Mouse (Mus musculus) limb, embryonic 14.5 days (tissue): ENCODE data around the gene Gm21885. TPM values are rescaled to one million over a fixed set of nuclear protein-coding genes. Genes with fewer than 3 reads are reported as not detected.

Source experiments
- ATAC-seq: fragments of 200-750 bp; cut with Nextera tagmentation; 2 replicates; pipeline ENCODE4 v1.8.0; 2017; ENCODE audit warnings: low read depth, moderate number of reproducible peaks, moderate TSS enrichment; ENCODE audit not compliant: low FRiP score
- DNase-seq: peaks from one replicate; pipeline ENCODE4 v3.0.0-alpha.2; 2015; ENCODE audit warnings: low spot score
- H3K27ac ChIP-seq: fragments of 300-500 bp; sonication (generic); replicated peaks from 2 replicates; pipeline ENCODE4 v1.5.1; 2014; ENCODE audit warnings: low read depth, mild to moderate bottlenecking, low read length, moderate library complexity, mixed read lengths
- H3K27me3 ChIP-seq: fragments of 300-500 bp; sonication (generic); 2 replicates; pipeline ENCODE4 v1.6.1; 2014; ENCODE audit warnings: low read length, mixed read lengths; ENCODE audit not compliant: control insufficient read depth, insufficient read depth
- H3K36me3 ChIP-seq: fragments of 300-500 bp; sonication (generic); 2 replicates; pipeline ENCODE4 v1.6.1; 2014; ENCODE audit warnings: mild to moderate bottlenecking, low read length, moderate library complexity, mixed read lengths; ENCODE audit not compliant: control insufficient read depth, insufficient read depth
- H3K4me1 ChIP-seq: fragments of 300-500 bp; sonication (generic); 2 replicates; pipeline ENCODE4 v1.6.1; 2014; ENCODE audit warnings: antibody characterized with exemption, low read length, mixed read lengths; ENCODE audit not compliant: control insufficient read depth, insufficient read depth
- H3K4me2 ChIP-seq: fragments of 300-500 bp; sonication (generic); replicated peaks from 2 replicates; pipeline ENCODE4 v1.6.1; 2014; ENCODE audit warnings: low read depth, mild to moderate bottlenecking, low read length, moderate library complexity; ENCODE audit not compliant: severe bottlenecking
- H3K4me3 ChIP-seq: fragments of 300-500 bp; sonication (generic); replicated peaks from 2 replicates; pipeline ENCODE4 v1.5.1; 2014; ENCODE audit warnings: low read length
- H3K9ac ChIP-seq: fragments of 300-500 bp; sonication (generic); 2 replicates; pipeline ENCODE4 v1.6.1; 2014; ENCODE audit warnings: mild to moderate bottlenecking, low read depth, low read length, moderate library complexity; ENCODE audit not compliant: severe bottlenecking
- H3K9me3 ChIP-seq: fragments of 300-500 bp; sonication (generic); 2 replicates; pipeline ENCODE4 v1.6.1; 2016; ENCODE audit warnings: low read length; ENCODE audit not compliant: control insufficient read depth
- POLR2A ChIP-seq: fragments of 200-500 bp; IDR thresholded peaks from 2 replicates; pipeline ENCODE4 v1.8.0; 2012; ENCODE audit warnings: inconsistent platforms, mild to moderate bottlenecking, moderate library complexity, borderline replicate concordance; ENCODE audit not compliant: insufficient read depth, insufficient read length; ENCODE audit errors: extremely low read depth
- WGBS: fragments of 180-500 bp; shearing (Covaris S2); extraction: QIAGEN DNeasy Blood & Tissue Kit; methylation state at CpG from one replicate; pipeline ENCODE4 v1.1.7; 2014; 5-methylcytosine and 5-hydroxymethylcytosine counted together
- polyA plus RNA-seq, 2 experiments: library from polyadenylated mRNA; depleted of rRNA in 1 of 2; stranded (reverse) in 1 of 2; unstranded in 1 of 2; fragments of >200 nt; fragmentation: Nextera tagmentation in 1 of 2; extraction: Ambion mirVana in 1 of 2; gene quantifications; 2 replicates each; pipeline versions ENCODE4 v1.2.1 to v1.2.3; 2012 to 2014

The Gm21885 gene
- polyA plus RNA-seq, 2 experiments, result 0.84 TPM; not detected in 1

GRCm38 (mm10) chr11:94245955-94246788 lies 35.5 kb upstream of the Gm21885 start, which contains the start of gene Wfikkn2:
Wfikkn2 (minus strand) TSS chr11:94246005.
- Histone ChIP-seq H3K36me3 (no peaks in the 10 kb centered on the region), H3K9ac (peak within 1 kb of the TSS; percentile 17; the same call in 1 of the 2 replicates), H3K4me1 (peaks cover 58% of the 10 kb centered on the region), H3K27me3 (no peaks in the 10 kb centered on the region), H3K9me3 (no peaks in the 10 kb centered on the region), H3K4me2 (peak within 1 kb of the TSS; percentile 33), H3K27ac (peak within 1 kb of the TSS; percentile 90), H3K4me3 (peak within 1 kb of the TSS; percentile 14)
- 11% methylated on average over 16 of the region's 17 CpGs for WGBS
- no peak for TF ChIP-seq POLR2A
- ATAC-seq (peak; percentile 95), DNase-seq (peak; percentile 91)

- Histone ChIP-seq H3K36me3 (no peaks in the 10 kb centered on the region), H3K4me2 (peak overlapping the region; percentile 33), H3K4me1 (peaks cover 56% of the 10 kb centered on the region), H3K9me3 (no peaks in the 10 kb centered on the region), H3K9ac (no peak overlapping the region), H3K27ac (peak overlapping the region; percentile 90), H3K4me3 (peak overlapping the region; percentile 14), H3K27me3 (no peaks in the 10 kb centered on the region)
- DNase-seq, result peak; percentile 51
- peak; percentile 27 for ATAC-seq
- no peak for TF ChIP-seq POLR2A
- 11% methylated on average over 8 of the region's 8 CpGs for WGBS
Observed at GRCm38 (mm10) chr11:94246789-94247061, 34.9 kb upstream of the Gm21885 start.

DNA sequence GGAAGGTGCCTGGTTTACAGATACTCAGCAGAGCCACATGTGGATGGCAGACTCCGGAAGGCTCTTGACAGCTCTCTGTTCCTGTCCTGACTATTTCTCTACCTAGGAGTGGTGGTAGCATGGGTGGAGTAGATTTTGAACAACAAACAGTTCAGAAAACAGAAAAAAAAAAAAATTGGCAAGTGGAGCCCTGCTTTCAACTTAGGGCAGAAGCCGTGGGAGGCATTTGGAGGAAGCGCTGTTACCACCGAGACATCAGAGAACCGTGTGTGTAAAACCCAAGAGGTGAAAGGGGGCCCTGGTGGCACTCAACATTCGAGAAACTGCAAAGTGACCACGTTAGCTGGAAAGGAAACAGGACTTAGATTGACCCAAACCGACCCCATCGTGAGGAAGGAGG lies 28.5 kb upstream of the Gm21885 start:
- Histone ChIP-seq H3K27me3 (no peaks in the 10 kb centered on the region), H3K9ac (no peak overlapping the region), H3K27ac (no peak overlapping the region), H3K4me2 (no peak overlapping the region), H3K36me3 (no peaks in the 10 kb centered on the region), H3K9me3 (no peaks in the 10 kb centered on the region), H3K4me3 (no peak overlapping the region), H3K4me1 (peaks cover 5% of the 10 kb centered on the region; the same call in 1 of the 2 replicates)
- 62% methylated on average over 9 of the region's 9 CpGs for WGBS
- no peak for ATAC-seq
- TF ChIP-seq POLR2A, result no peak
- no peak for DNase-seq

DNA sequence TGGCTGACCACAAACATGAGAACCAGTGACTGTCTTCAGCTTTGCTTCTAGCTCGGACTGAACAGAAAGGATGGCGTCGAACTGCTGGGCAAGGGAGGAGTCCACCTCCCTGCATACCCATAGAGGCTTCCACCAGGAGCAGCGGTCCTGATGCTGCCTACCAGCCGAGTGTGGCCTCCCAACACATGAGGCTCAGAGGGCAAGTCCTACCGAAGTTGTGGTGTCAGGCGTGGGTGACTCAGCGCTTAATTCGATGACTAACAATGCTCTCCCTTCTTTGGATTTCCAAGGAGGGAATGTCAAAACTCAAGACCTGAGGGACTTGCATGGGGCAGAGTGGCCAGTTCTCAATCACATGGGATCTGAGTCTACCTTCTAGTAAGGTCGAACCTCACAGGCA lies 28.0 kb upstream of the Gm21885 start:
- 85% methylated on average over 10 of the region's 10 CpGs for WGBS
- no peak overlapping the region for H3K27ac ChIP-seq
- ATAC-seq, result no peak
- H3K4me2 ChIP-seq, result no peak overlapping the region
- DNase-seq, result no peak
- no peaks in the 10 kb centered on the region for H3K27me3 ChIP-seq
- no peak overlapping the region for H3K9ac ChIP-seq
- H3K4me3 ChIP-seq, result no peak overlapping the region
- no peak for TF ChIP-seq POLR2A
- H3K36me3 ChIP-seq, result no peaks in the 10 kb centered on the region
- H3K4me1 ChIP-seq, result peaks cover 5% of the 10 kb centered on the region; the same call in 1 of the 2 replicates
- no peaks in the 10 kb centered on the region for H3K9me3 ChIP-seq

DNA sequence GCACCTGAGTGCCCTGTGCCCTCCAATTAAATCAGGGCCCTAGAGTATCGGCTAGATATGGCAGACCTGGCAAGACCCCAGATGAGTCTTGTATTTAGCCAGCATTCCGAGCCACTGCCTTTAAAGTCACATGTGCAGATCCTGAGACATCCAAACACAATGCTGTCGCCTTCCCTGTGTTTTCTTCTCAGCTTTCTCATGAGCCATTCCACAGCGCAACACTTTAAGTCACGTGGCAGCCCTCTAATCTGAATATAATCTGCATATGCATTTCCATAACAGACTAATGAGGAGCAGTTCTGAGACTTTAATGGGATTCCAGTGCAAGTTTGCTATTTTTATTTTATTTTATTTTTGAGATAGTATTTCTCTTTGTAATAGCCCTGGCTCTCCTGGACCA lies 25.9 kb upstream of the Gm21885 start:
- TF ChIP-seq POLR2A, result no peak
- no peaks in the 10 kb centered on the region for H3K36me3 ChIP-seq
- no peak overlapping the region for H3K27ac ChIP-seq
- ATAC-seq (no peak), DNase-seq (no peak)
- no peak overlapping the region for H3K9ac ChIP-seq
- no peak overlapping the region for H3K4me2 ChIP-seq
- peaks cover 5% of the 10 kb centered on the region; the same call in 1 of the 2 replicates for H3K4me1 ChIP-seq
- H3K27me3 ChIP-seq, result no peaks in the 10 kb centered on the region
- no peaks in the 10 kb centered on the region for H3K9me3 ChIP-seq
- WGBS, result 73% methylated on average over 5 of the region's 5 CpGs
- H3K4me3 ChIP-seq, result no peak overlapping the region

DNA sequence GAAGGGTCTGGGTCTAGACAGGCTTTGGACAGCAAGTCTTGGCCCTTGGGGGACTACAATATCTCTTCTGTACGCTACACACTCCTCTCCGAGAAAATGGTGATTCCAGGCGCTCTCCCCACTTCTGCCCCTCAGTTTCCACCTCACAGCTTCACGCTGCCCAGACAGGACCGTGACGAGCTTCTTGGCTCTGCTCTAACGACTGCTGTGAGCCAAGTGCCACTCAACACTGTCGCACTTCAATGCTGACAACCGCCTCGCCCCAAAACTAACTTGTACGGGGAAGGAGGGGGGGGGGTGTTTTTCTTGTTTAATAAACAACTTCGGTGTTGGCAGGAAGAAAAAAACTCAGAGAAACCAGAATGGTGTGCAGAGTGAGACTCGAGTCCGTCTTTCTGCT lies 23.7 kb upstream of the Gm21885 start:
- Histone ChIP-seq H3K4me1 (peaks cover 5% of the 10 kb centered on the region; the same call in 1 of the 2 replicates), H3K9ac (no peak overlapping the region), H3K4me2 (no peak overlapping the region), H3K36me3 (no peaks in the 10 kb centered on the region), H3K4me3 (no peak overlapping the region), H3K9me3 (no peaks in the 10 kb centered on the region), H3K27me3 (no peaks in the 10 kb centered on the region), H3K27ac (no peak overlapping the region)
- ATAC-seq (no peak), DNase-seq (no peak)
- TF ChIP-seq POLR2A, result no peak
- 68% methylated on average over 14 of the region's 14 CpGs for WGBS
